Mouse (Mus musculus): ENCODE results near the gene Bcas3. TPM values are rescaled to one million over a fixed set of nuclear protein-coding genes. Genes with fewer than 3 reads are reported as not detected.

The Bcas3 gene
- polyA plus RNA-seq (2015; fragmentation: Nextera tagmentation; extraction: Ambion mirVana) = 18.1 and 19.8 TPM in 2 replicates

DNA sequence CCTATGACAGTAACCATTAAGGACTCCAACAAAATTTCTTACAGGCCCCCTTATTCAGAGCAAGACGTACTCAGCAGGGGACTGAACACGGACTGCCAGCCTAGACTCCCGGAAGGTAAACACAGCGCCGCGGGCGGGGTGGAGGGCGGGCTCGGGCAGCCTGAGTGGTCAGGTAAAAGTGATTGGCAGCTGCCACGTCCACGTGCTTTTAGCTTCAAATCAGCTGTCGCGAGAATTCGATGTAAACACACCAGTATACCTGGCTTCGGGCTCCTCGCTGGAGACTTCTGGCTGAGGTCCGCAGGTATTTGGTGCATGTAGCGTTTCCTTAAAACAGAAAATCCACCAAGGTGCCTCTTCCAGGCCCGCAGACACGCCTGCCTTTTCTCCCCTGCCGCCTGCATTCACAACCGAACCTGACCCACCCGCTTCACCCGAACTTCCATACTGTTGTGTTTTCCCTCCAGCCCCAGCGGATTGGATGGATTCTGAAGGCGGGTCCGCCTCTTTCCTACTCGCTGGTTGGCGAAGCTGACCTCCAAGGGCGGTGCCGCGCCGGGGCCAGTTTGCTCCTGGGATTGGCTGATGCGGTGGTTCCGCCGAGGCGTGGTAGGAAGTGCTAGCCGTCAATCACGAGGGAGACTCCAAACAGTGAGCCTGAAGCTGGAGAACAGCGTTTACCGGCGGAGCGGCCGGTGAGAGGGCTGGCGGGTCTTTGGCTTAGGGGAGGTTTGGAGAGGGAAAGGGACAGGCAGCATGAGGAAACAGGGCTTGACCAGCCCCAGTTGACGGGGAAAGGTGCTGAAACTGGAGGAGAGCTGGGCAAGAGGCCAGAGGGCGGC is at the start of gene Bcas3:
Gene Bcas3, plus strand, starts transcription at position 629 of the 842 bp plus-strand sequence.
- peak within 1 kb of the TSS; percentile 89 for H3K9ac ChIP-seq

DNA sequence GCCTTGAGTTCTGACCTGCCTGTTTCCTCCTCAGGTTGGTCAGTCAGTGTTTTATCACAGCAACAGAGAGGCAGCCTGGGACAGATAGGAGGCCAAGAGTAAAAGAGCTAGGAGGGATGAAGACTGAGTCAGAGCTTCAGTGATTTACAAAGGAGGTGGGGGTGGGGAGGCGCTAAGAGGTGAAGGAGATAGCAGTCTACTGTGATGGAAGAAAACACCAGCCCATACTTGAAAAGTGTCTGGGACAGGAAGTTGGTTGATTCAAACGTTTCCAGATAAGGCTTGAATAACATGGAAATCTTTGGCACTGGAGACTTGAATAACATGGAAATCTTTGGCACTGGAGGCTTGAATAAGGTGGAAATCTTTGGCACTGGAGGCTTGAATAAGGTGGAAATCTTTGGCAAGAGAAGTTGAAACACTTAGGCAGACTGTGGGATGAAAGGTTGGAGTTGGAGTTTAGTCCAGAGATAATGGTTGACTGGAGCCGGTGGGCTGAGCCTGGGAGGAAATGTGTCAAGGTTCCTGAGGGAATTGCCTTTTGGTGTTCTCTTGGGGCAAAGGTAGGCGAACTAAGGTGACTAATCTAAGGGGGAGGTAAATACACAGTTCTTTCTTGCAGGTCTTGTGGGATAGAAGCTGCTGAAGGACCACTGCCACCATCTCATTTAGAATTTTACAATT is 46.2 kb upstream of the Bcas3 start:
- Histone ChIP-seq H3K27me3 (no peaks in the 10 kb centered on the region), H3K27ac (replicated peaks) (no peak overlapping the region), H3K4me3 (replicated peaks) (no peak overlapping the region), H3K4me2 (no peak overlapping the region), H3K9ac (no peak overlapping the region), H3K36me3 (replicated peaks) (no peaks in the 10 kb centered on the region), H3K4me1 (replicated peaks) (peaks cover 12% of the 10 kb centered on the region), H3K9me3 (replicated peaks) (no peaks in the 10 kb centered on the region)
- WGBS (ENCODE audit: insufficient replicate concordance) = 37% methylated on average over 4 of the region's 4 CpGs
- no peak for ATAC-seq (ENCODE audit: insufficient read depth)

More for the DNA sequence above, at the start of gene Bcas3:
- H3K9me3 ChIP-seq (replicated peaks) = no peaks in the 10 kb centered on the region
- WGBS (ENCODE audit: insufficient replicate concordance) = under 1% methylated on average over 47 of the region's 47 CpGs
- H3K27me3 ChIP-seq = no peaks in the 10 kb centered on the region
- peaks cover 28% of the 10 kb centered on the region for H3K36me3 ChIP-seq (replicated peaks)
- H3K27ac ChIP-seq (replicated peaks) = peak within 1 kb of the TSS; percentile 90
- peak within 1 kb of the TSS; percentile 80 for H3K4me3 ChIP-seq (replicated peaks)
- ATAC-seq (ENCODE audit: insufficient read depth) = peak; percentile 97
- peak within 1 kb of the TSS; percentile 82 for H3K4me2 ChIP-seq
- H3K4me1 ChIP-seq (replicated peaks) = peaks cover 55% of the 10 kb centered on the region

DNA sequence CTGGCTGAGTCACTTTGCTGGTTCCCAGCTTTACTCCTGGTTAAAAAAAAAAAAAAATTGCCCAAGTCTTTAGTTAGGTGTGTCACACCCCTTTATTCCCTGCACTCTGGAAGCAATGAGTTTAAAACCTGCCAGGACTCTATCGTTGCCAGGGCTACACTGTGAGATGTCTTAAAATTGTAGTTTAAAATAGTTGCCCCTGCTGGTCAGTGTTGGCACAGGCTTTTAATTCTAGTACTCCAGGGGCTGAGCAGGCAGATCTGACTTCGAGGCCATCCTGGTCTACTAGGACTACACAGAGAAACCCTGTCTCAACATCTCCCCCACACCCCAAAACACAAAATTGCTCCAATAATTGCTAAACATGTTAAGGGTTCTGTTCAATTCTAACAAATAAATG is 44.2 kb upstream of the Bcas3 start:
- Histone ChIP-seq H3K27me3 (no peaks in the 10 kb centered on the region), H3K9me3 (replicated peaks) (no peaks in the 10 kb centered on the region), H3K4me3 (replicated peaks) (no peak overlapping the region), H3K4me2 (no peak overlapping the region), H3K36me3 (replicated peaks) (peaks cover 7% of the 10 kb centered on the region), H3K4me1 (replicated peaks) (peaks cover 22% of the 10 kb centered on the region), H3K27ac (replicated peaks) (no peak overlapping the region), H3K9ac (no peak overlapping the region)
- no peak for ATAC-seq (ENCODE audit: insufficient read depth)
- WGBS (ENCODE audit: insufficient replicate concordance) = 63% methylated on average over 2 of the region's 2 CpGs

DNA sequence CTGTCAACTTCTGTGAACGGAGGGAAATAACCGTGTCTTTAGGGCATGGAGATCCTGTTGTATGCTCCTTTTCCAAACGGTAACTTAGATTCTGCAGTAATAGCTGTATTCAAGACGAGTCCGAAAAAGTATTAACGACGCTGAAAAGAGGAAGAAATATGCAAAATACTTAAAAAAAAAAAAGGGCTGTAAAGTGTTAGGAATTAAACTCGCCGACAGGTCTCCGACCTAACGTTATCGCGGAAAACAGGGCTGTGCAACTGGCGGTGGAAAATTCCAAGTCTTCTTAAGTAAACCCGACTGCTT is 42.6 kb upstream of the Bcas3 start:
- no peak for ATAC-seq (ENCODE audit: insufficient read depth)
- H3K4me3 ChIP-seq (replicated peaks) = peak overlapping the region; percentile 99
- WGBS (ENCODE audit: insufficient replicate concordance) = 1% methylated on average over 15 of the region's 15 CpGs
- H3K27me3 ChIP-seq = no peaks in the 10 kb centered on the region
- peaks cover 21% of the 10 kb centered on the region for H3K36me3 ChIP-seq (replicated peaks)
- peaks cover 29% of the 10 kb centered on the region for H3K4me1 ChIP-seq (replicated peaks)
- peak overlapping the region; percentile 96 for H3K27ac ChIP-seq (replicated peaks)
- peak overlapping the region; percentile 76 for H3K9ac ChIP-seq
- H3K4me2 ChIP-seq = peak overlapping the region; percentile 85
- no peaks in the 10 kb centered on the region for H3K9me3 ChIP-seq (replicated peaks)

DNA sequence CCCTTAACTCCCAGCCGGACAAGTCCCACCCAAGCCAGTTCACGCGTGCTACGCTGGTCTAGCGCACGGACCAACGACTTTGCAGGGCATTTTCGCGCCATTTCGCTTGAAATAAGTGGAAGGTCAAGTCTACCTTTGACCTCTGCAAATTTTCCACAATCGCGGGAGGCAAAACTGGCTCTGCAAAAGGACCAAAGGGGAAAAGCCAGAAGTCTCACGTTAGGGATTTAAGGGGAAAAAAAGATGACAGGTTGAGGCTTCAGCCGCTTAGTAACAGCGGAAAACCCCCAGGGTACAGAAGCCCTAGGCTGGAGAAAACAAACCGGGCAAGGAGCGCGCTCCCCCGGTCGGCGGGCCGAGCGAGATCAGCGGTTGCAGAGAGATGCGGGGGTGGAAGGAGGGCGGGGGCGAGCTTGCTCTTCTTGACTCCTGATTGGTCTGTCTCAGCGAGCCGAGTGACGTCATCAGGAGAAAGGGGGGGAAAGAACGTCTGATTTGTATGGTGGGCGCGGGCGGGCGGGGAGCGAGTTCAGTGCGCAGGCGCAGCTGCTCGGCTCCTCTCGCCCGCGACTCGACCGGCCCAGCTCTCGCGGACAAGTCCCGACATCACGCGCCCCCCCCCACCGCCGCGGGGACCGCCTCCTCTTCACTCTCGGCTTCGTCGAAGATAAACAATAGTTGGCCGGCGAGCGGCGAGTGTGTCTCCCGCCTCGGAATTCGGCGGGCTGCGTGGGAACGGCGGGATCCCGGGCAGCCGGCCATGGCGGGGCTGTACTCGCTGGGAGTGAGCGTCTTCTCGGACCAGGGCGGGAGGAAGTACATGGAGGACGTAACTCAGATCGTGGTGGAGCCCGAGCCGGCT is 42.0 kb upstream of the Bcas3 start, which contains the start of gene Ppm1d:
Gene Ppm1d, plus strand, starts transcription at position 532 of the 862 bp plus-strand sequence.
- WGBS (ENCODE audit: insufficient replicate concordance) = under 1% methylated on average over 75 of the region's 78 CpGs
- Histone ChIP-seq H3K36me3 (replicated peaks) (peaks cover 22% of the 10 kb centered on the region), H3K4me2 (peak within 1 kb of the TSS; percentile 85), H3K9ac (peak within 1 kb of the TSS; percentile 97), H3K27me3 (no peaks in the 10 kb centered on the region), H3K9me3 (replicated peaks) (no peaks in the 10 kb centered on the region), H3K4me1 (replicated peaks) (peaks cover 30% of the 10 kb centered on the region), H3K27ac (replicated peaks) (peak within 1 kb of the TSS; percentile 96), H3K4me3 (replicated peaks) (peak within 1 kb of the TSS; percentile 99)
- peak; percentile 90 for ATAC-seq (ENCODE audit: insufficient read depth)

DNA sequence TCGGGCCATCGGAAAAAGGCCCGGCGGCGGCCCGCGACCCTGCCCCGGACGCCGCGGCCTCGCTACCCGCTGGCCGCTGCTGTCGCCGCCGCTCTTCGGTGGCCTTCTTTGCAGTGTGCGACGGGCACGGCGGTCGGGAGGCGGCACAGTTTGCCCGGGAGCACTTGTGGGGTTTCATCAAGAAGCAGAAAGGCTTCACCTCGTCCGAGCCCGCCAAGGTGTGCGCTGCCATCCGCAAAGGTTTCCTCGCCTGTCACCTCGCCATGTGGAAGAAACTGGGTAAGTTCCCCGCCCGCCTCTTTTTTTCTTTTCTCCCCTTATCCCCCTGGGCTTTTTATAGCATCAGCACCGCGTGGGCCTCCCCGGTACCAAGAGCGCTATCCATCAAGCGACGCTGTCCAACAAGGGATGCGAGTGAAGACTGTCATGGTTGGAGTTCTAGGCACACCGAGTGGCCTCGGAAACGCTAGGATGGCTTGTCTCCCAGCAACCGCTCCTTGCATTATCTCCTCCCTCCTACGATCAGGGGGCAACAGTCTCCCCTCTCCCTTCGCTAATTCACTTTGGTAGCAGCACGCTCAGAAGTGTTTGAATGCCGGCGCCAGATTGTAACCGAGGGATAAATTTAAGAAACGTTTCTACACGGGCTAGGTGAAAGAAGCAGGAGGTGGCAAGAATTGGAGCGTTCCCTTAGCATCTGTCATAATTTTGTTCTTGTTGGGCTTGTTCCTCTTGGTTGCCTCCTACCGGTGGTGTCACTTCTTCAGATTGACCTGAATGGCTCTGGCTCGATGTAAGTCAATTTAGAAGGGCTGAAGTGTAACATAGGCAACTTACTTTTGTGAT is 41.1 kb upstream of the Bcas3 start:
- Histone ChIP-seq H3K9ac (peak overlapping the region; percentile 97), H3K4me2 (peak overlapping the region; percentile 85), H3K4me3 (replicated peaks) (peak overlapping the region; percentile 99), H3K9me3 (replicated peaks) (no peaks in the 10 kb centered on the region), H3K36me3 (replicated peaks) (peaks cover 27% of the 10 kb centered on the region), H3K27ac (replicated peaks) (peak overlapping the region; percentile 96), H3K4me1 (replicated peaks) (peaks cover 30% of the 10 kb centered on the region), H3K27me3 (no peaks in the 10 kb centered on the region)
- peak; percentile 20 for ATAC-seq (ENCODE audit: insufficient read depth)
- under 1% methylated on average over 56 of the region's 56 CpGs for WGBS (ENCODE audit: insufficient replicate concordance)

DNA sequence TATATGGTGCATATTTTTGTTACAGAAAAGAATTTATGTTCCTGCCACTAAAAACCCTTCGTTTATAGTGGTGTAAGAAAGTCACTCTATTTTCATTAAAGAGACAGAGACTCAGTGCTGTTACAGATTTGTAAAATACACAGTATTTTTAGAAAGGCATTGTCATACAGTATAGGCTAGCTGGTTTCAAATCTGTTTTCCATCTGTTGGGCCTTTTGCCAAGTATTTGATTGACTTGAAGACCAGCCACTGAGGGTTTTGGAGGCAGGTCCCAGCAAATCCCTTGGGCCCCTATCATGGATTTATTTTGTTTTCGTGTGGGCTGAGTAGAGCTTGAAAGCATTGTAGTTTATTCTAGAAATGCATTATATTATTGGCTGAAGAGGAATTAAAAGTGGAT is 40.1 kb upstream of the Bcas3 start:
- WGBS (ENCODE audit: insufficient replicate concordance) = 29% methylated on average over 2 of the region's 2 CpGs
- peak overlapping the region; percentile 85 for H3K4me2 ChIP-seq
- H3K4me3 ChIP-seq (replicated peaks) = peak overlapping the region; percentile 99
- H3K27me3 ChIP-seq = no peaks in the 10 kb centered on the region
- peaks cover 29% of the 10 kb centered on the region for H3K36me3 ChIP-seq (replicated peaks)
- peaks cover 30% of the 10 kb centered on the region for H3K4me1 ChIP-seq (replicated peaks)
- H3K9me3 ChIP-seq (replicated peaks) = no peaks in the 10 kb centered on the region
- peak overlapping the region; percentile 96; the same call in 1 of the 2 replicates for H3K27ac ChIP-seq (replicated peaks)
- no peak for ATAC-seq (ENCODE audit: insufficient read depth)
- peak overlapping the region; percentile 97 for H3K9ac ChIP-seq

DNA sequence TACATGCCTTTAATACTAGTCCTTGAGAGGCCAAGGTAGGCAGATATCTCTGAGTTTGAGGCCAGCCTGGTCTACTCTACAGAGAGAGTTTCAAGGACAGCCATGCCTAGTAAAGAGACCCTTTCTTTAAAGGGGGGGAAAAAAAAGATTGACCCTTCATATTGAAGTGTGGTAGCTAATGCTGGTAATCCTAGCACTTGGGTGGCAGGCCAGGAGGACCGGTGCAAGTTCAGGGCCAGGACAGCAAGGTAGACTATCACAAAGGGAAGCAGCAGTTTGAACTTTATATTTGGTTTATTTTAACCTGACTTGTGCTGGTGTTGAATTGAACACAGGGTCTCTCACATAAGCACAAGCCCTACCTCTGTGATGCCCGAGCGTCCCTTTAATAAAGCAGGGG is 39.6 kb upstream of the Bcas3 start:
- WGBS (ENCODE audit: insufficient replicate concordance) = 88% methylated on average over 3 of the region's 3 CpGs
- peaks cover 30% of the 10 kb centered on the region for H3K4me1 ChIP-seq (replicated peaks)
- peaks cover 34% of the 10 kb centered on the region for H3K36me3 ChIP-seq (replicated peaks)
- peak overlapping the region; percentile 85 for H3K4me2 ChIP-seq
- H3K27ac ChIP-seq (replicated peaks) = no peak overlapping the region
- peak overlapping the region; percentile 99 for H3K4me3 ChIP-seq (replicated peaks)
- H3K9ac ChIP-seq = peak overlapping the region; percentile 31; the same call in 1 of the 2 replicates
- H3K9me3 ChIP-seq (replicated peaks) = no peaks in the 10 kb centered on the region
- no peaks in the 10 kb centered on the region for H3K27me3 ChIP-seq
- no peak for ATAC-seq (ENCODE audit: insufficient read depth)

DNA sequence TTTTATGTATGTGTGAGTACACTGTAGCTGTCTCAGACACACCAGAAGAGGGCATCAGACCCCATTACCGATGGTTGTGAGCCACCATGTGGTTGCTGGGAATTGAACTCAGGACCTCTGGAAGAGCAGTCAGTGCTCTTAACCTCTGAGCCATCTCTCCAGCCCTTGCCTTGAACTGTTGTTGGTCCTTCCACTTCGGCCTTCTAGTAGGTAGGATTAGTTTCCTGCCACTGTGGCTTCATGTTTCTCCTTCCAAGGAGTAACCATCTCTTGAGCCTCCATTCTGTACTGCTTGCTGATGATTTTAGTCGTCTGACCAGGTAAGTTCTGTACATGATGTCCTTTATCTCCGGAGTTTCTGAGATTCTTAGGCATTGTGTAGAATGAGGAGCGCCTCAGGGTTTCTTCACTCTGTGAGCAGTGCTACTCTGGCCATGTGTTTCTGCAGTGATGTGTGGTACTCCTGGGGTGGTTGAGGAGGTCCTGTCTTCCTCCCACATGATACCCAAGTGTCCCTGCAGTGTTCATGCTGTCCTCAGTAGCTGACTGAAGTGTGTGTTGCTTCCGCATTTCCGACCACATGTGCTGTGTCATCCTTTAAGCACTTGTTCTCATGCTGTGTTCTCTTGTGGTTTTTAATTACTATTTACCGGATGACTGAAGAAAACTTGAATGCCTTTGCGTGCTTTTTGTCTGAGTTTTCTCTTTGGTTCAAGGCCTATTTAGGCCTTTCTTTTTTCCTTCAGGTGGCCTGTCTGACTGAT is 29.2 kb upstream of the Bcas3 start:
- ATAC-seq (ENCODE audit: insufficient read depth) = peak; percentile 44
- H3K9ac ChIP-seq = no peak overlapping the region
- no peaks in the 10 kb centered on the region for H3K27me3 ChIP-seq
- peaks cover 23% of the 10 kb centered on the region for H3K4me1 ChIP-seq (replicated peaks)
- WGBS (ENCODE audit: insufficient replicate concordance) = 43% methylated on average over 9 of the region's 9 CpGs
- no peak overlapping the region for H3K4me3 ChIP-seq (replicated peaks)
- H3K4me2 ChIP-seq = no peak overlapping the region
- peak overlapping the region; percentile 46 for H3K27ac ChIP-seq (replicated peaks)
- H3K36me3 ChIP-seq (replicated peaks) = peaks cover 20% of the 10 kb centered on the region
- no peaks in the 10 kb centered on the region for H3K9me3 ChIP-seq (replicated peaks)

Measured in liver, embryonic 15.5 days (tissue).